Mouse (Mus musculus) hindbrain, postnatal 0 days (tissue): ENCODE results near the gene Upp2. TPM values are rescaled to one million over a fixed set of nuclear protein-coding genes. Genes with fewer than 3 reads are reported as not detected.
A peak's percentile ranks its signal among the peaks of the same experiment; 100 is the strongest.

Experiments used
- ATAC-seq: fragments of 200-750 bp; cut with Nextera tagmentation; 2 replicates; pipeline ENCODE4 v1.8.0; 2017; ENCODE audit warnings: mild to moderate bottlenecking, moderate TSS enrichment, moderate library complexity
- DNase-seq: peaks from one replicate; pipeline ENCODE4 v3.0.0-alpha.2; 2015; ENCODE audit warnings: low spot score
- H3K27ac ChIP-seq: fragments of 300-500 bp; sonication (generic); 2 replicates; pipeline ENCODE4 v1.5.1; 2014; ENCODE audit warnings: mild to moderate bottlenecking
- H3K27me3 ChIP-seq: fragments of 300-500 bp; sonication (generic); 2 replicates; pipeline ENCODE4 v1.6.1; 2014; ENCODE audit warnings: low read length, mixed read lengths; ENCODE audit not compliant: insufficient read depth
- H3K36me3 ChIP-seq: fragments of 300-500 bp; sonication (generic); 2 replicates; pipeline ENCODE4 v1.6.1; 2014; ENCODE audit warnings: low read length, mixed read lengths; ENCODE audit not compliant: insufficient read depth
- H3K4me1 ChIP-seq: fragments of 300-500 bp; sonication (generic); 2 replicates; pipeline ENCODE4 v1.6.1; 2014; ENCODE audit warnings: antibody characterized with exemption, low read length, mixed read lengths; ENCODE audit not compliant: insufficient read depth
- H3K4me2 ChIP-seq: fragments of 300-500 bp; sonication (generic); 2 replicates; pipeline ENCODE4 v1.6.1; 2014; ENCODE audit warnings: low read depth, mild to moderate bottlenecking, low read length, moderate library complexity, mixed read lengths
- H3K4me3 ChIP-seq: fragments of 300-500 bp; sonication (generic); 2 replicates; pipeline ENCODE4 v1.5.1; 2014; ENCODE audit warnings: low read length
- H3K9ac ChIP-seq: fragments of 300-500 bp; sonication (generic); replicated peaks from 2 replicates; pipeline ENCODE4 v1.6.1; 2014; ENCODE audit warnings: mild to moderate bottlenecking, low read length, moderate library complexity, mixed read lengths
- H3K9me3 ChIP-seq: fragments of 300-500 bp; sonication (generic); 2 replicates; pipeline ENCODE4 v1.6.1; 2016; ENCODE audit warnings: low read length, mixed read lengths
- CTCF ChIP-seq: IDR thresholded peaks from 2 replicates; pipeline ENCODE4 v1.5.1; 2016; ENCODE audit warnings: antibody characterized with exemption, control low read depth, low read depth
- WGBS: fragments of 180-500 bp; shearing (Covaris S2); extraction: QIAGEN DNeasy Blood & Tissue Kit; methylation state at CpG from one replicate; pipeline ENCODE4 v1.1.7; 2014; 5-methylcytosine and 5-hydroxymethylcytosine counted together
- polyA plus RNA-seq: library from polyadenylated mRNA; unstranded; fragments of >200 nt; fragmentation: Nextera tagmentation; extraction: Ambion mirVana; gene quantifications from 2 replicates; pipeline ENCODE4 v1.2.1, GENCODE M21; 2015
- total RNA-seq: library from RNA; depleted of rRNA; stranded (reverse); fragments of >200 nt; gene quantifications from 2 replicates; pipeline ENCODE4 v1.2.3, GENCODE M21; 2014

Upp2 gene
- total and polyA plus RNA-seq, 2 experiments from 2014 or later, result 6.8 to 11.8 TPM

- no peak overlapping the region for H3K9ac ChIP-seq
- WGBS, result 84% methylated on average over 4 of the region's 4 CpGs
- H3K4me3 ChIP-seq, result no peak overlapping the region
- ATAC-seq (peak; percentile 4; the same call in 1 of the 2 replicates), DNase-seq (no peak)
- H3K9me3 ChIP-seq, result no peaks in the 10 kb centered on the region
- H3K4me2 ChIP-seq, result no peak overlapping the region
- H3K27me3 ChIP-seq, result no peaks in the 10 kb centered on the region
- no peak for TF ChIP-seq CTCF
- H3K36me3 ChIP-seq, result no peaks in the 10 kb centered on the region
- no peak overlapping the region for H3K27ac ChIP-seq
- H3K4me1 ChIP-seq, result no peaks in the 10 kb centered on the region
Observed at GRCm38 (mm10) chr2:58589637-58590036, 22.5 kb downstream of the Upp2 start.

- Histone ChIP-seq H3K4me2 (no peak overlapping the region), H3K9me3 (no peaks in the 10 kb centered on the region), H3K9ac (no peak overlapping the region), H3K4me1 (no peaks in the 10 kb centered on the region), H3K4me3 (no peak overlapping the region), H3K36me3 (no peaks in the 10 kb centered on the region), H3K27me3 (no peaks in the 10 kb centered on the region), H3K27ac (no peak overlapping the region)
- no peak for TF ChIP-seq CTCF
- ATAC-seq (peak; percentile 29; the same call in 1 of the 2 replicates), DNase-seq (no peak)
- 98% methylated on average over 1 of the region's 1 CpGs for WGBS
Observed at GRCm38 (mm10) chr2:58590055-58590454, 23.0 kb downstream of the Upp2 start.

- Histone ChIP-seq H3K36me3 (no peaks in the 10 kb centered on the region), H3K27ac (no peak overlapping the region), H3K4me3 (no peak overlapping the region), H3K9me3 (no peaks in the 10 kb centered on the region), H3K4me2 (no peak overlapping the region), H3K9ac (no peak overlapping the region), H3K27me3 (no peaks in the 10 kb centered on the region), H3K4me1 (no peaks in the 10 kb centered on the region)
- no peak for TF ChIP-seq CTCF
- 76% methylated on average over 9 of the region's 9 CpGs for WGBS
- DNase-seq (no peak), ATAC-seq (no peak)
Observed at GRCm38 (mm10) chr2:58595350-58595749, 28.3 kb downstream of the Upp2 start.

GRCm38 (mm10) chr2:58596774-58597342, 29.8 kb downstream of the Upp2 start:
- Histone ChIP-seq H3K9ac (no peak overlapping the region), H3K27me3 (no peaks in the 10 kb centered on the region), H3K36me3 (no peaks in the 10 kb centered on the region), H3K27ac (no peak overlapping the region), H3K4me1 (no peaks in the 10 kb centered on the region), H3K4me2 (peak overlapping the region; percentile 31; the same call in 1 of the 2 replicates), H3K9me3 (no peaks in the 10 kb centered on the region), H3K4me3 (no peak overlapping the region)
- TF ChIP-seq CTCF, result no peak
- peak; percentile 59 for DNase-seq
- 49% methylated on average over 17 of the region's 17 CpGs for WGBS
- peak; percentile 70 for ATAC-seq

- H3K36me3 ChIP-seq, result no peaks in the 10 kb centered on the region
- no peaks in the 10 kb centered on the region for H3K9me3 ChIP-seq
- ATAC-seq, result no peak
- H3K9ac ChIP-seq, result no peak overlapping the region
- no peaks in the 10 kb centered on the region for H3K4me1 ChIP-seq
- no peak overlapping the region for H3K4me2 ChIP-seq
- no peak overlapping the region for H3K27ac ChIP-seq
- DNase-seq, result no peak
- H3K4me3 ChIP-seq, result no peak overlapping the region
- no peak for TF ChIP-seq CTCF
- H3K27me3 ChIP-seq, result no peaks in the 10 kb centered on the region
- WGBS, result 63% methylated on average over 3 of the region's 3 CpGs
Observed at GRCm38 (mm10) chr2:58597556-58597955, 30.5 kb downstream of the Upp2 start.

GRCm38 (mm10) chr2:58599639-58600038, 32.5 kb downstream of the Upp2 start:
- no peak for DNase-seq
- no peak for TF ChIP-seq CTCF
- Histone ChIP-seq H3K4me1 (no peaks in the 10 kb centered on the region), H3K27ac (no peak overlapping the region), H3K4me3 (no peak overlapping the region), H3K4me2 (no peak overlapping the region), H3K9ac (no peak overlapping the region), H3K9me3 (no peaks in the 10 kb centered on the region), H3K36me3 (no peaks in the 10 kb centered on the region), H3K27me3 (no peaks in the 10 kb centered on the region)
- ATAC-seq, result no peak
- WGBS, result 96% methylated on average over 6 of the region's 6 CpGs

- Histone ChIP-seq H3K9me3 (no peaks in the 10 kb centered on the region), H3K27me3 (no peaks in the 10 kb centered on the region), H3K4me1 (no peaks in the 10 kb centered on the region), H3K4me3 (no peak overlapping the region), H3K4me2 (no peak overlapping the region), H3K36me3 (no peaks in the 10 kb centered on the region), H3K27ac (no peak overlapping the region), H3K9ac (no peak overlapping the region)
- ATAC-seq, result no peak
- TF ChIP-seq CTCF, result no peak
- WGBS, result 81% methylated on average over 4 of the region's 4 CpGs
- DNase-seq, result no peak
Observed at GRCm38 (mm10) chr2:58601382-58601781, 34.3 kb downstream of the Upp2 start.
